Mouse (Mus musculus) layer of hippocampus, adult 11-12 months (tissue): Measurements from ENCODE around the gene H3f3b.
"Not testable (repeated sequence)": the region's sequence is repeated elsewhere in the genome, so short reads cannot be mapped to it uniquely, and the experiment has no call there.

ENCODE experiments used
- DNase-seq: peaks from one replicate; pipeline ENCODE4 v3.0.0; 2022; ENCODE audit warnings: low spot score

Gene H3f3b

GRCm38 (mm10) chr11:116049610-116050009 is 21.8 kb upstream of the H3f3b start:
- DNase-seq = no peak

- no peak for DNase-seq
Observed at GRCm38 (mm10) chr11:116045173-116045572, 17.4 kb upstream of the H3f3b start.

GRCm38 (mm10) chr11:116043286-116043685 is 15.5 kb upstream of the H3f3b start:
- no peak for DNase-seq

GRCm38 (mm10) chr11:116042372-116043138 is 14.8 kb upstream of the H3f3b start:
- DNase-seq = no peak

- DNase-seq = no peak
Observed at GRCm38 (mm10) chr11:116041833-116042232, 14.1 kb upstream of the H3f3b start.

GRCm38 (mm10) chr11:116040593-116040992 is 12.8 kb upstream of the H3f3b start:
- DNase-seq = no peak

- DNase-seq = no peak
Observed at GRCm38 (mm10) chr11:116037826-116038225, 10.1 kb upstream of the H3f3b start.

GRCm38 (mm10) chr11:116036671-116037070 is 8.9 kb upstream of the H3f3b start:
- no peak for DNase-seq

DNA sequence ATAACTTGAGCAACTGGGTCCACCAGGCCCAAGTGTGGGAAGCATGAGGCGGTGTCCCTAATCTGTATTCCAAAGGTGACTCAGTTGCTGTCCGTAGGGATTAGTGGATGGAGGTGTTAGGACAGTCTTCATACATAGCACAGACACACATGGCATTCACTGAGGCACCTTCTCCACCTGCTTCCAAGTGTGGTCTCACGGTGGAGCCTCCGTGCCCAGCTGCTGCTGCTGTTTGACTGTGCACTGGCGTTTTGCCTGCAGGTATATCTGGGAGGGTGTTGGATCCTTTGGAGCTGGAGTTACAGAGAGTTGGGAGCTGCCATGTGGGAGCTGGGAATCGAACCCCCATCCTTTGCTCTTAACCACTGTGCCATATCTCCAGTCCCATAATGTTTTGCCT is 6.8 kb upstream of the H3f3b start:
- DNase-seq = no peak

DNA sequence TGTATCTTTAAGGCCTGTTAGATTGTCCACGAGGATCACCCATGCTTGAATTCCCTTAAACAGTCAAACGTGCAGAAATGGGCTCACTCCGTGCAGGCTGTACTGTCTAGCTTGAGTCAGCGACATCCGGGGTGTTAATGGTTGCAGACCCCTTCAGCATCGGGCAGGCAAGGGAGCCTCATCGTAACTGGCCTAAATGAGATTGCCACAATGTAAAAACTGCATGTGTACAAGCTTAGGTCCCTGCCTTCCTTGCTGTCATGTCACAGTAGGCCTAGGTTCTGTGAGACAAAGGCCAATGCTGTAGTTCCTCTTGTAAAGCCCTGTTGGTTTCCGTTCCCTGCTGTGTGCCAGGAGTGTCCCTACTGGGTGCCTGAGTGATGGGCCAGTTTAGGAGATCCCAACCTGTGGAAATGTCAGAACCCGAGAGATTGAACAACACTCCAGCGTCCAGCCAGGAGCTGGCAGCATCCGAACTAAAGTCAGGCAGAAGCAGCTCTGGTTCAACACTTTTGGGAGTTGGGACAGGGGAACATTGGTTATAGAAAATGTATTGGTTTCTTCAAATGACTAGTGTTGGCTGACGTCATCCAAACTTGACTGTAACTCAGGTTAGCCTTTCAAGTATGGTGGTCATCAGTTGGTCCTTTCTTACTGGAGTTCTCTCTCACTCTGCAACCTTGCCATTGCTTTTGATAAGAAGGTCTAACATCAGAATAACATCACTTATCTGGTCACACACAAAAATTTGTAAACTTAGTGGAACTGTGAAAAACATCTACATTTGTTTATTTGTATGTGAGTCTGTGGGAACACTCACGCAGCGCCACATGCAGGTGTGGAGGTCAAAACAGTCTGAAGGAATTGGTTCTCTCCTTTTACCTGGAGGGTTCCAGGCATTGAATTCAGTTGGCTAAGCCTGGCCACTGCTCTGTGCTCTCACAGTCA is 3.4 kb upstream of the H3f3b start:
- DNase-seq = peak; percentile 58

DNA sequence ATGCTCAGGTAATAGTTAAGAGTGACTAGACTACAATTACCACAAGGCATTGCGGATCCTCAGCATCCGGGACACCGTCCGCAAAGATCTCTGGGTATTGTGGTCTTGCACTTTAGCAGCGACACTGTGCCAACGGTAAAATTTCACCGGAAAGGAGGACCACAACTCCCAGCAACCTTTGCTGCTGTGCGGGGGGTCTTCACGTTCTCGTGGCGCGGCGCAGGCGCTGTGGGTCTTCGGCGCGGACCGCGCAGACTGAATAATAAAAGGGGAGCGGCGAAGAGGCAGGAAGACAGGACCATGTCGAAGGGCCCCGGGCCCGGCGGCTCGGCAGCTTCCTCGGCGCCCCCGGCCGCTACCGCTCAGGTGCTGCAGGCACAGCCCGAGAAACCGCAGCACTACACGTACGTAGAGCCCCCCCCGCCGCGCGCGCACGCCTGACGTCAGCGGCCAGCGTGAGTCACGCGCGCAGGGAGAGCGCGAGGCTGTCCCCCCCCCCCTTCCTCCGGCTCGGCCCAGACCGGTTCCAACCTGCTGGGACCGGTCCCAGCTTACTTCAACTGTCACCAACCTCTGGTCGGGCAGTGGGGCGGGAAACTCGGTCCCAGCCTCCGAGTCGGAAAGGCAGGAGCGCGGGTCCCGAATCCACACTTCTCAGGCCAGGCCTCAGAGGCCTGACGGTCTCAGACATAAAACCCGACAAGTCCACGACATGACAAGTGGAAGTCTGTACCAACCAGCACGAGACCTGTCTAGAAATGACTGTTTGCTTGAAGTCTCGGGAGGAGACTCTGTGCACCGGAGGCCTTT is 2.5 kb upstream of the H3f3b start, which contains the start of gene Unk:
Gene Unk, plus strand, starts transcription at position 235 of the 810 bp plus-strand sequence.
- DNase-seq = peak; percentile 98

DNA sequence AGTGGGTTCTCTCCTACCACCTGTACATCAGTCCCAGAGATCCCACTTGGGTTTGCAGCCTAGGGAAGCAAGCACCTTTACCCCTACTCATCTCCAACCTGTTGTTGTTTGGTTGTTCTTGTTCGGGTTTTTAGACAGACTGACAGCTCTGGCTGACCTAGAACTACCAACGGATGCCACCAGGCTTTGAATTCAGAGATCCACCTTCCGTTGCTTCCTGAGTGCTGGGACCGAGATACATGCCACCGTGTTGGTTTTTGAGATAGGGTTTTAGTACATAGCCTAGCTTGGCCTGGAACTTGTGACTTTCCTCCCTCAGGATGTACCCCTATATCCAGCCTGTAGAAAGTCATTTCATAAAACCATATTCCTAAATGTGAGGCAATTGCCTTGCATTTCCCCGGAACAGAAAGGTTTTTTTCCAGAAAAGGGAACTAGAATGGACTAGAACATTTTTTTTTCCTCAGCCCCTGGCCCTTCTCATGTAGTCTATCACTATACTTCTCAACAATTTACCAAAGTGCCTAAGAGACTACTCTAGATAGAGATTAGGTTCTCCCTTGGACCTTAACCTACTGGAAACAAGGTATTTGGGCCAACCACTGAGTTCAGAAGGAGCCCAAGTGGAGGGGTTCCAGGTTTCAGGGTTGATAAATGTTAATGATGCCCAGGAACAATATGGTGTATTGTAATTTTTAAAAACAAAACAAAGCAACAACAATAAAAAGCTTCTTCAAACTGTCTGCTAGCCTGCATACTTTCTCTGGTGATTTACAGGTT is 1.5 kb upstream of the H3f3b start:
- no peak for DNase-seq

DNA sequence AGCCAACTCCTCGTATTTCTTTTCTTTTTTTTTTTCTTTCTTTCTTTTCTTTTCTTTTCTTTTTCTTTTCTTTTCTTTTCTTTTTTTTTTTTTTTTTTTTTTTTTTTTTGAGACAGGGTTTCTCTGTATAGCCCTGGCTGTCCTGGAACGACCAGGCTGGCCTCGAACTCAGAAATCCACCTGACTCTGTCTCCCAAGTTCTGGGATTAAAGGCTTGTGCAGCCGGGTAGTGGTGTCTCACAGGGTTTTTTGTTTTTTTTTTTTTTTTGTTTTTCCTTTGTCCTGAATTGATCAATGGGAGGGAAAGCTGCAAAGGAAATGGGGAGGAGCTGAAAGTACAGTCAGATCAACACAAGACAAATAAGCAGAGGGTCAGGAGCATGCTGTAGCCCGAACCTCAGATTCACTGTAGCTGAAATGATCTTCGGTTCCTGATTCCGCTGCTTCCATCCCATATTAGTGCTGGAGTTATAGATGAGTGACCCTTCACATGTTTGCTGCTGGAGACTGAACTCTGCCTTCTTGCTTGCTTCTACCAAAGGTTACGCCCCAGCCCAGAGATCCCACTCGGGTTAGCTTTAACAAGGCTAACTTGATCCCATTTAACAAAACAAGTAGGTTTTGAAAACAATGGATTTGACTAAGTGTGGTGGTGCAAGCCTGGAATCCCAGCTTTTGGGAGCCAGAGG is 559 bp upstream of the H3f3b start:
- DNase-seq = no peak

- DNase-seq = no peak
Observed at GRCm38 (mm10) chr11:116025056-116025845, 2.5 kb downstream of the H3f3b start.

DNA sequence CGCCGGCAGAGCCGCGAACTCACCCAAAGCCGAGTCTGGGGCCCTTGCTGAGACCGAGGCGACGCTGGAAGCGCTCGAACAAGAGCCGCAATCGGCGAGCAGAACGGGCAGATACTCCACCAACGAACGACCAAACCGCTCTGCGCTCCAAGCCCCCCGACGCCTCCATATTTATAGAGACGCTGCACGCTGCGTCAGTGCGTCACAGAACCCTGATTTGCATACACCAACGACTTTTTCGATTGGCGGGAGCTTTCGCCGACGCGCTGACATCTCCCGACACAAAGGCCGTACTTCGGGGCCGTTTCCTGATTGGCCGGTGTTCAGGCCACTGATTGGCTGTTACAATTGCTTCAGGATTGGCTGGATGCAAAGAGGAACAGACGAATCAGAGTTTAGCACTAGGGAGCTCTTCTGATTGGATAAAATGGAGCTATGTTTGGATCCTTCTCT is 3.4 kb downstream of the H3f3b start:
- peak; percentile 98 for DNase-seq

GRCm38 (mm10) chr11:116023771-116024355 is 3.9 kb downstream of the H3f3b start:
- DNase-seq = peak; percentile 78

DNA sequence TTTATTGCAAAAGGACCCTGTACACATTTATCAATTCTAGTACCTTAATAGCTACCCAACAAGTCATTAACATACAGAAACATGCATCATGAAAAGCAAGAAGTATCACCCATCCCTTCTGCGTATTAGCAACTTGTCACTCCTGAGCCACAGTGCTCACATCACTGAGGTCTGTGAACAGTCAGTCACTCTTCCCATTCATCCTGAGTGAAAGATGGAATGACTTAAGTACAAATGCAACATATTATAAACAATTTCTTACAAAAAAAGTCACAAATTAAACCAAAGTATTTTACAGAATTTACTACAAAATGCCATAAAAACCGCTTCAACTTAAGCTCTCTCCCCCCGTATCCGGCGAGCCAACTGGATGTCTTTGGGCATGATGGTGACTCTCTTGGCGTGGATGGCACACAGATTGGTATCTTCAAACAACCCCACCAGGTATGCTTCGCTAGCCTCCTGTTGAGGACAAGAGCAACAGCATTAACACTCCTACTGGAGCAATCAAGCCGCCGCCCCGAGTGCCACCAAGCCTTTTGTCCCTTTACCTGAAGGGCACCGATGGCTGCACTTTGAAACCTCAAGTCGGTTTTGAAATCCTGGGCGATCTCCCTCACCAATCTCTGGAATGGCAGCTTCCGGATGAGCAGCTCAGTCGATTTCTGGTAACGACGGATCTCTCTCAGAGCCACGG is 4.5 kb downstream of the H3f3b start:
- DNase-seq = not testable (repeated sequence)

DNA sequence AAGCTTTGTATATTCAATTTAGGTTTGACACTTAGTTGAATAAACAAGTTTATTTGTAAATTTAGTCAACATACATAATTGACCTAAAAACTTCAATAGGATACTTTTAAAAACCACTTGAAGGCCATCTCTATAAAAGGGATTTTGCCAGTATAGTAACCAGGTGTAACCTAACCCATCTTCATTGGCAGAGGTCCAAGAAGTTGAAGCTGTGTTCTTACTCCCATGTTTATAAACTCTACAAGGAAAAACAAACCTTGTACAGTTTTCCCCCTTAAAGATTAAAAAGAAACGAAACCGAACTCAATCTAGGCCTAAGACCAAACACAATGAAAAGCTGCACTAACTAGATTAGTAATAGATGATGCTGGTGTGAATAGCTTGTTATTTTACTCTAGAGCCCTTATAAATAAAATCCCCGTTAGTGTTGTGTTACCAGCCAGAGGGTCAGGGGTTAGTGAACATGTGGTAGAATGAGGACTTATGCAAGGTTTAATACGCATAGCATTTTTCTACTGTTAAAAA is 5.4 kb downstream of the H3f3b start:
- no peak for DNase-seq
